ENCODE assay signal across 25 mouse cellular contexts in the genomic region with DNA sequence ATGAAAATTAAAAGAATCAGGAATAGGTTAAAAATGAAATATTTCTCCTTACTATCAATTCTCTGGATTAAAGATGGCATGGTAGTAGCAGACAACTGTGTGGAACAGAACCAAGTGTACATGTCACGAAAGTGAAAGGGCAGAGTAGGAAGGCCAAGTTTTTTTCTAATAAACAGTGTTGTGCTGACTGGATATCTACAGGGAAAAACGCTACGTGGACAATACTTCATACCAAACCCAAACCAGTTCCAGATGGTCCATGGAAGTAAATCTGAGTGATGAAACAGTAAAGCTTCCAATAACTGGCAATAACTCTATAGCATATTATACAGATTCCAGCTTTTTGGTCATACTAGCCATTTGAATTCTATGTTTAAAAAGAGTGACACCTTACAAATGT.
"Had no signal": no experiment of that assay in that cellular context is flagged by ENCODE, and none has a peak within 500 bp of the region (broad histone marks: within the 10 kb centered on the region; RNA-seq: fewer than 3 reads in every experiment).

No protein-coding gene starts in this region.

- DNase-seq: gastrocnemius, postnatal 14 days; gastrocnemius, postnatal 36 days; heart, adult 11 months; heart, adult 2 months; heart, postnatal 14 days; heart, postnatal 36 days; kidney, adult 11 months; kidney, adult 2 months; kidney, adult 9 months; kidney, postnatal 14 days; kidney, postnatal 36 days; left cerebral cortex, postnatal 4 days had no signal

- H3K4me3 ChIP-seq: heart, adult 2 months; heart, embryonic 13.5 days; heart, embryonic 15.5 days; hindbrain, embryonic 13.5 days; hindbrain, embryonic 15.5 days; kidney, embryonic 15.5 days; limb, embryonic 12.5 days; limb, embryonic 15.5 days; liver, embryonic 12.5 days had no signal

- H3K4me2 ChIP-seq: heart, embryonic 11.5 days; heart, embryonic 13.5 days; heart, embryonic 15.5 days; hindbrain, embryonic 13.5 days; hindbrain, embryonic 15.5 days; kidney, embryonic 15.5 days; limb, embryonic 12.5 days; limb, embryonic 15.5 days; liver, embryonic 12.5 days had no signal

- H3K4me1 ChIP-seq: heart, embryonic 13.5 days; heart, embryonic 15.5 days; hindbrain, embryonic 13.5 days; hindbrain, embryonic 15.5 days; kidney, embryonic 15.5 days; limb, embryonic 12.5 days; limb, embryonic 15.5 days; liver, embryonic 12.5 days had no signal

- H3K9ac ChIP-seq: heart, embryonic 13.5 days; heart, embryonic 15.5 days; hindbrain, embryonic 13.5 days; hindbrain, embryonic 15.5 days; kidney, embryonic 15.5 days; limb, embryonic 12.5 days; limb, embryonic 15.5 days; liver, embryonic 12.5 days; liver, embryonic 14.5 days had no signal

- ATAC-seq: hindbrain, postnatal 0 days; intestine, embryonic 16.5 days; liver, embryonic 12.5 days had no signal

- H3K27ac ChIP-seq: heart, adult 2 months; heart, embryonic 13.5 days; heart, embryonic 15.5 days; hindbrain, embryonic 13.5 days; hindbrain, embryonic 15.5 days; hindbrain, postnatal 0 days; kidney, embryonic 15.5 days; kidney, postnatal 0 days; limb, embryonic 12.5 days; limb, embryonic 15.5 days; liver, embryonic 12.5 days; liver, embryonic 14.5 days had no signal

- H3K9me3 ChIP-seq: heart, embryonic 15.5 days; hindbrain, embryonic 13.5 days; hindbrain, embryonic 15.5 days; kidney, embryonic 15.5 days; limb, embryonic 12.5 days; limb, embryonic 15.5 days; liver, embryonic 12.5 days had no signal

- H3K27me3 ChIP-seq: heart, embryonic 13.5 days; heart, embryonic 15.5 days; hindbrain, embryonic 13.5 days; hindbrain, embryonic 15.5 days; kidney, embryonic 15.5 days; limb, embryonic 12.5 days; limb, embryonic 15.5 days; liver, embryonic 12.5 days had no signal

- H3K36me3 ChIP-seq: heart, embryonic 13.5 days; heart, embryonic 15.5 days; hindbrain, embryonic 13.5 days; hindbrain, embryonic 15.5 days; kidney, embryonic 15.5 days; limb, embryonic 12.5 days; limb, embryonic 15.5 days; liver, embryonic 12.5 days had no signal
